Mouse (Mus musculus) R1 (cell line): ENCODE data around the gene Afm.

Experiments
- DNase-seq: peaks from one replicate; pipeline ENCODE4 v3.0.0-alpha.2; 2018; ENCODE audit warnings: low read depth, low spot score

Gene Afm

GRCm38 (mm10) chr5:90518356-90519100 is at the start of gene Afm:
Gene Afm (plus strand): TSS chr5:90518932.
- DNase-seq, result no peak

- DNase-seq, result no peak
Measured at GRCm38 (mm10) chr5:90470836-90471235, 47.9 kb upstream of the Afm start.

- DNase-seq, result no peak
Measured at GRCm38 (mm10) chr5:90473902-90474301, 44.8 kb upstream of the Afm start.

GRCm38 (mm10) chr5:90474369-90474768 is 44.4 kb upstream of the Afm start:
- no peak for DNase-seq

- no peak for DNase-seq
Measured at GRCm38 (mm10) chr5:90476741-90477140, 42.0 kb upstream of the Afm start.

- no peak for DNase-seq
Measured at GRCm38 (mm10) chr5:90477308-90478140, 41.2 kb upstream of the Afm start.

- no peak for DNase-seq
Measured at GRCm38 (mm10) chr5:90478886-90479285, 39.8 kb upstream of the Afm start.

GRCm38 (mm10) chr5:90485597-90485996 is 33.1 kb upstream of the Afm start:
- DNase-seq, result no peak

- DNase-seq, result no peak
Measured at GRCm38 (mm10) chr5:90488323-90488722, 30.4 kb upstream of the Afm start.

- DNase-seq, result no peak
Measured at GRCm38 (mm10) chr5:90490518-90490917, 28.2 kb upstream of the Afm start, which contains the start of gene Afp. Gene Afp (plus strand): TSS chr5:90490737.

GRCm38 (mm10) chr5:90492440-90492839 is 26.3 kb upstream of the Afm start:
- peak; percentile 6 for DNase-seq

GRCm38 (mm10) chr5:90494308-90494707 is 24.4 kb upstream of the Afm start:
- DNase-seq, result no peak

- no peak for DNase-seq
Measured at GRCm38 (mm10) chr5:90499509-90499908, 19.2 kb upstream of the Afm start.

- peak; percentile 74 for DNase-seq
Measured at GRCm38 (mm10) chr5:90500714-90501113, 18.0 kb upstream of the Afm start.

- DNase-seq, result no peak
Measured at GRCm38 (mm10) chr5:90501752-90502151, 17.0 kb upstream of the Afm start.

GRCm38 (mm10) chr5:90504742-90505141 is 14.0 kb upstream of the Afm start:
- DNase-seq, result no peak

GRCm38 (mm10) chr5:90506507-90506906 is 12.2 kb upstream of the Afm start:
- no peak for DNase-seq

- DNase-seq, result peak; percentile 53
Measured at GRCm38 (mm10) chr5:90507411-90507949, 11.3 kb upstream of the Afm start.

- DNase-seq, result no peak
Measured at GRCm38 (mm10) chr5:90509828-90510592, 8.7 kb upstream of the Afm start.

- no peak for DNase-seq
Measured at GRCm38 (mm10) chr5:90512288-90512955, 6.3 kb upstream of the Afm start.

GRCm38 (mm10) chr5:90515561-90515960 is 3.2 kb upstream of the Afm start:
- DNase-seq, result no peak
